Mouse (Mus musculus) cerebellum, adult 18-20 months (tissue): ENCODE measurements around the gene Adgrl4.

ENCODE experiments used
- DNase-seq, 2 experiments: peaks; one replicate each; pipeline ENCODE4 v3.0.0; 2021

Adgrl4 gene

GRCm38 (mm10) chr3:151505606-151506005, 67.9 kb downstream of the Adgrl4 start:
- DNase-seq: no peak

DNA sequence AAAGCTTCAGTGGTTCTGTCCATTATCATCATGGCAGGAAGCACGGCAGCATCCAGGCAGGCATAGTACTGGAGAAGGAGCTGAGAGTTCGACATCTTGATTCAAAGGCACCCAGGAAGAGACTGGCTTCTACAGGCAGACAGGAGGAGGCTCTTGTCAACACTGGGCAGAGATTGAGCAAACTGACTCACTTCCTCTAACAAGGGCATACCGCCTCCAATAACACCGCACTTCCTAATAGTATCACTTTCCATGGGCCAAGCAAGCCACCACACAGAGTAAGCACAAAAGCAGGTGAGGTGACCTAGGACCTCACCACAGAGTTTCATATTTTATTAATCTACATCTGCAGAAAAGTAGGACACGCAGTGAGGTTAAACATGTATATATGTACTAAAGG, 73.5 kb downstream of the Adgrl4 start:
- DNase-seq: no peak

DNA sequence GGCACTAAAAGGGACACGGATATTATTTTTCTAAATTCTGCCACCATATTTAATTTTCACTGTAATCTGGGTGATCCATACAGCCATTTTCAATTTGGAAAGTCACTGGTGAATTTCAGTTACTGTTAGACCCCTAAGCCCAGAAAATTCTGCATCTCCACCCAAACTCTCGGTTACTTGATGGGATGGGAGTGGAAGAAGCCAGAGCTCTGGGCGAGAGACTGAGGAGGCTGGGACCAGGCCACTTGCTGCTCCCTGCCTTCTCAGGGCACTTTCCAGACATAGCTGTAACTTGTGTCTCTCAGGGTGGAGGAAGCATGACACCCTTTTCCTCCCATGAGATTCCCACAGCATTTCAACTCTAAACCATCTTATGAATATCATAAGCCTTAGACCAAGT, 109.5 kb downstream of the Adgrl4 start:
- no peak for DNase-seq

GRCm38 (mm10) chr3:151551002-151551401, 113.3 kb downstream of the Adgrl4 start:
- DNase-seq: no peak

GRCm38 (mm10) chr3:151556635-151557034, 118.9 kb downstream of the Adgrl4 start:
- no peak for DNase-seq

GRCm38 (mm10) chr3:151557125-151557524, 119.4 kb downstream of the Adgrl4 start:
- DNase-seq: no peak

DNA sequence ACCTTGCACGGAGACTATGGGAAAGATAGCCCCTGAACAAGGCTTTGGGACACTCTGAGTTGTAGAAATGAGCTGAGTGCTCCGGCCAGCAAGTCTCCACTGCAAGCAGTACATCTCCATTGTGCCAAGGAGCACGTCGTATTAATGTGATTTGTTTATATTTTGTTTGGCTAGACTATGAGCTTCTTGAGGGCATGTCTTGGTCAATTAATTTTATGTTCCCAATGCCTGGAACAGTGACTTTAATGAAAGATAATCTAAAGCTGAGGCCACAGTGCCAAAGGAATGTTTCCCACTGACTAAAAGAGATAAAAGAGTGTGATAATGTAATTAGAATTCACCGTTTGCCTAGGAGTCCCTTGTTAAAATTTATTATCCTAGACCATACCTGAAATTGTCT, 119.9 kb downstream of the Adgrl4 start:
- no peak for DNase-seq

DNA sequence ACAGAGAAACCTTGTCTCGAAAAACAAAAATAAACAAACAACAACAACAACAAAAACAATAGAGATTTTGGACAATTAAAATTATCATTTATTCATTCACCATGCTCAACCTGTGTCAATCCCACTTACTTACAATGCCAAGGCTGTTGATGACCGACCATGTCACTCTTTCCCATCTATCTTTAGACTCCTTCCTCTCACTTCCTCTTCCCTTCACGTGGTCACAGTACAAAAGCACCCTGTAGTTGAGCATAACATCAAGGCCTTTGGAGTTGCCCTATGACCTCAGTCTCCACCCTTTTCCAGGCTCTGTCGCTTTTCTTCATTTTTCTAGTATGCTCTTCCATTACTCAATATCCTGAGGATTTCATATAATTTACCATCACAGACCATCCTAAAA, 120.7 kb downstream of the Adgrl4 start:
- DNase-seq: no peak

DNA sequence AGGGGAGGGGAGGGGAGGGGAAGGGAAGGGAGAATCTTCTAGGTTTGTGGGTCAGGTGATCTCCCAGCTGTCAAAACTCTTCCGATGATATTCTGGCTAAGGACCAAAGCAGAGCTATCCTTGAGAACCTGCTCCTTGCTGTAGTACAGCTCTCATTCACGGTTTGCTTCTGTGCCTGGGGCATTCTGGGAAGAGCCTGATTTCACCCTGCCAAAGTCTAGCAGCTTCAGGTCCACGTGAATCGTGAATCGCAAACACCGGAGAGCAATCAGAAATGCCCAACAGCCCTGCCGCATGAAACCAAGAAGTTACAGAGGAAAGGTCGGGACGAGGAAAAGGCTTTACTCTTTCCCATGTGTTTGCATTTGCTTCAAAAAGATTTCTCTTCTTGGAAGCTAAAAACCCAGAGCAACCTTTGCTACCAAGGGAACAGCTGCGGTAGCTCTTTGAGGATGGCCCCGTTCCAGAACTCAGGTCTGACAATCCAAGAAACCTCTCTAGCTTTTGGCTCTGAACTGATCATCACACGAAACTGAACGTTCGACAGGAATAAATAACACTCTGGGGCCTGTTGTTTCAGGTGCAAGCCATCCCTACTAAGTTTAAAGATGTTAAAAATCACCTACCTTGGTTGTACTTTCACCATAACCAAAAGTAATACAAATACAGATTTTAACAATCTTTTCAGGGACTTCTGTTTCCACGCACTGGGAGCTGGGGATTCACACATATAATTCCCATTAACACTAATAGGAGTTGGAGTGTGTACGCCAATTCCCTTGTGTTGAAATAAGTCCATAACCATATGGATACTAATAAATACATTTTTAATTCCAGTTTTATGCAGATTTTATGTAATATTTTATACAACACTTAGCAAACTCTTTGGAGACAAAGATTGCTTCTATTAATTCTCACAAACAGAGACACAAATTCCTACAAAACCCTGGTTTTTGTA, 128.3 kb downstream of the Adgrl4 start:
- peak; percentile 51 to 65 for DNase-seq

- peak; percentile 21 to 43 for DNase-seq
These were observed 128.9 kb downstream of the Adgrl4 start for GRCm38 (mm10) chr3:151566629-151567028.

DNA sequence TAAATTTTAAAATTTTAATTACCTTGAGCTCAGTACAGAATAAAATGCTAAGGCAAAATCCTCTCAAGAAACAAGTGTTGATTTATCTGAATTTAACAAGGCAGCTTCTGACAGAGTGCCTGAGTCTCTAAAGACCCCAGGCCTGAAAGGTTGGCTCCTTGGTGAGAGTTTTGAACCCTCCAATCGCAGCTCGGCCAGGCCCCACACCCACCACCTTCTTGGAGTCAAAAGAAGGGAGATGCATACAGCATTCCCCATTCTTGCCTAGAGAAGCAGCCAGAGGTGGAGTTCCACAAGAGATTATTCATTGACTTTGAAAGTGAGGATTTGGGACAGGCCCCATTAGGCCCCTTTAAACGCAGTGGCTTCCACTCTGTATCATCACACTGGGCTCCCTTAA, 129.9 kb downstream of the Adgrl4 start:
- DNase-seq: no peak

DNA sequence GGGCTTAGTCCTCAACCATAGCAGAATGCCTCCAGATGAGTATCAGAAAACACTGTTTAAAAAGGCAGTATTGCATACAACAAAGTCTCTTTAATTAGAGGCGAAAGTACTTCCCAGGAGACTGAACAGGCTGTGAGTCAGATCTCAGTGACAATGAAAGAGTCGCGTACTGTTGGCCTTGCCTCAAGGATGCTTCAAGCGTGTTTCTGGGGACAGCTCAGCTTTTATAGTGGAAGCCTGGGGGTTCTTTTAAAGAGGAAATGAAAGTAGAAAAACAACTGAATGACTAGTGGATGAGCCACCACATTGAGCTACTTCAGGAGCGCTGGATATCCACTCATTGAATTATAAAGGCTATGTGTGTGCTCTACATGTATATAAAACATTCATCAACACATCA, 134.4 kb downstream of the Adgrl4 start:
- DNase-seq: no peak

DNA sequence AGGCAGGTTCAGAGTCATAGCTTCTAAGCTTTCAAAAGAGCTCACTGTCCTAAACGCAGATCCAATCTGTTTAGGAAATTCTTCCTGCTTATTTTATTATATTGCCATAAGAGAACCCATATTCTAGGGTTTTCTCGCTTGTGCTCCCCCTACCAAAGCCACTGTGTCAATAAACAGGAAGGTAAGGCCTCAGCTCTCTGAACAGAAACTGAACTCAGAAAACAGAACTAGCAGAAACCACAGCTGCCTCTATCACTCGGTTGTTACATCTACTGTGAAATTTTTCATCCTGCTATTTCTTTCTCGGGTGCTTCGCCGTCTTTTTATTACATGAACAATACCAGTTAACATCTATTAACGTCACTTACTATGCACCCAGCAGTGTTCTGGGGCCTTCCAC, 137.6 kb downstream of the Adgrl4 start:
- DNase-seq: no peak

DNA sequence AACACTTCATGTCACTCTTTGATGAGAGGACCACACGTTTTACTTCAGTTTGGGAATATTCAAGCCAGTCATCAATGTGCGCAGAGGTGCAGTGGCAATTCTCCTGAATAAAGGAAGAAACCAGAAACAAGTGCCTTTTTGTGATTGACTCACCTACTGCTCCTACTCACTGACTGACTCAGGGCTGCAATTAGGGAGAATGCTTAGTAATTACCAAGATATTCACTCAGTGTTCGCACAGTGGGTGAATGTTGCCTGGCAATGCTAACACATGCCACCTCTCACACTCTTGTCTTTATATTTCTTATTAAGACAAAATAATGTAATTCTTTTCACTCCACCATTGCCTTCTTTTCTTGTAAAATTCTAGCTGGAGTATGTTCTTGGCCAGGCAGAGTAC, 138.5 kb downstream of the Adgrl4 start:
- no peak for DNase-seq

DNA sequence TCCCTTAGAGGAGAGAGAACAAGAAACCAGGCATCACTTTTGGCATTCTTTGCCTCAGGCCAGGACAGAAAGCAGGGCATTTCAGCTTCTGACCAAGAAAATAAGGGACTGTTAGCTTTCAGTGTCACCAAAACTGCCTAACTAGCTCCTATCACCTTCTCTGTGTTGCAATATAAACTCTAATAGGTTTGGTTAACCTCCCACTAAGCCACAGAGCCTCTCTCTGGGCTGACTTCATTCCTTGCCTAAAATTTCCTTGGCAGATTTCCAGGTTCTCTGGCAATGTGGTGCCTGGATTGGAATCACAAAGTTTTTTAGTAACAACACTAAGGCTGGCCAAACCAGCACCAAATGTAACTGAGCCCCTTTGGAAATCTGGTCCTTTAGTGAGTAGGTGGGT, 154.2 kb downstream of the Adgrl4 start:
- DNase-seq: no peak
